Comparison of ENCODE assay signal across 9 mouse cellular contexts in the genomic region with DNA sequence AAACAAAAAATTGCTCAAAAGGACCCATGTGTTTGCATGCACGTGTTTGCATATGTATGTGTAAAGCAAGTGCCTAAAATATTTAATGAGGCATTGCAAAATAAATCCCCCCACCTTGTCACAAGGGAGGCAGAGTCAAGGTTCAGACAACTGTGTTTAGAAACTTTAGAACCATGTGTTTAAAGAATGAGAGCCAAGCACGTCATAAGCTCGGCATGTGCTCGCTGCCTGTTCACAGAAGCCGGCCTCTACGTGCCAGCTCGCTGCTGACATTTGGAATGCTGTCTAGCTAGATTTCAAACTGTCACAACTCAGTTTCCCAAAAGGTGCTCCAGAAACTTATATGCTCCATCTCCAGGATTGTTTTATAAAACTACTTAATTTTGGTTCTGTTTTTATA. TPM values are rescaled to one million over a fixed set of nuclear protein-coding genes. Genes with fewer than 3 reads are reported as not detected.
DNase-seq lines count a peak whose midpoint lies in the region; ATAC-seq and TF ChIP-seq lines count a peak whose summit lies in the region.
"Had no signal": no experiment of that assay in that cellular context is flagged by ENCODE, and none has a peak within 500 bp of the region (broad histone marks: within the 10 kb centered on the region; RNA-seq: fewer than 3 reads in every experiment).

No protein-coding gene starts in this region.

- no peak overlapping the region for H3K9ac ChIP-seq in kidney, embryonic 15.5 days
- H3K9ac ChIP-seq in embryonic facial prominence, embryonic 15.5 days = no peak overlapping the region
- H3K9ac ChIP-seq: liver, embryonic 15.5 days had no signal

- intact Hi-C loops in heart, postnatal 14 days (cut with DNase I) = no loop called here
- intact Hi-C loops in left cerebral cortex, adult 2 months (cut with DNase I) = no loop called here

- no peak overlapping the region for H3K4me3 ChIP-seq in kidney, adult 2 months (ENCODE audit: insufficient read depth, low read depth, low read length)
- no peak overlapping the region for H3K4me3 ChIP-seq in kidney, embryonic 15.5 days (replicated peaks)
- no peak overlapping the region for H3K4me3 ChIP-seq in embryonic facial prominence, embryonic 15.5 days (replicated peaks)
- no peak overlapping the region for H3K4me3 ChIP-seq in left cerebral cortex, adult 2 months
- no peak overlapping the region for H3K4me3 ChIP-seq in midbrain, embryonic 10.5 days
- H3K4me3 ChIP-seq: liver, embryonic 15.5 days had no signal

- DNase-seq in kidney, adult 2 months = peak; percentile 40
- peak; percentile 51 to 60 for DNase-seq in heart, postnatal 14 days
- peak; percentile 59 for DNase-seq in lung, postnatal 14 days
- DNase-seq in left cerebral cortex, adult 2 months (ENCODE audit: extremely low spot score in 1 of 2, low spot score in 2 of 2) = no peak
- no peak for DNase-seq in midbrain, embryonic 10.5 days (ENCODE audit: low spot score)
- DNase-seq in thymus, postnatal 4 days = no peak

- no peak overlapping the region for H3K27ac ChIP-seq in kidney, adult 2 months (ENCODE audit: insufficient read depth, low read depth, low read length)
- H3K27ac ChIP-seq in kidney, embryonic 15.5 days = no peak overlapping the region
- no peak overlapping the region for H3K27ac ChIP-seq in embryonic facial prominence, embryonic 15.5 days (replicated peaks)
- no peak overlapping the region for H3K27ac ChIP-seq in left cerebral cortex, adult 2 months
- no peak overlapping the region for H3K27ac ChIP-seq in midbrain, embryonic 10.5 days (replicated peaks)
- H3K27ac ChIP-seq: liver, embryonic 15.5 days had no signal

- H3K4me2 ChIP-seq in kidney, embryonic 15.5 days = no peak overlapping the region
- H3K4me2 ChIP-seq in embryonic facial prominence, embryonic 15.5 days (replicated peaks) = no peak overlapping the region
- H3K4me2 ChIP-seq: liver, embryonic 15.5 days had no signal

- ATAC-seq in kidney, embryonic 15.5 days (replicated peaks; ENCODE audit: low FRiP score) = no peak
- peak; percentile 54; the same call in 1 of the 2 replicates for ATAC-seq in embryonic facial prominence, embryonic 15.5 days (ENCODE audit: insufficient number of reproducible peaks, low FRiP score, low TSS enrichment, low read depth)

- no peak for TF ChIP-seq CTCF in kidney, adult 2 months (conservative IDR thresholded peaks at IDR 0.05; ENCODE audit: insufficient read depth, insufficient read length, low read depth, low read length)
- no peak for TF ChIP-seq CTCF in left cerebral cortex, adult 2 months (IDR thresholded peaks at IDR 0.05)

- no peaks in the 10 kb centered on the region for H3K36me3 ChIP-seq in kidney, adult 2 months (ENCODE audit: control insufficient read depth, insufficient read depth, low read length)
- H3K36me3 ChIP-seq in kidney, embryonic 15.5 days = no peaks in the 10 kb centered on the region
- H3K36me3 ChIP-seq in embryonic facial prominence, embryonic 15.5 days = no peaks in the 10 kb centered on the region
- H3K36me3 ChIP-seq in midbrain, embryonic 10.5 days = no peaks in the 10 kb centered on the region
- H3K36me3 ChIP-seq: liver, embryonic 15.5 days had no signal

- no peaks in the 10 kb centered on the region for H3K27me3 ChIP-seq in kidney, adult 2 months (replicated peaks; ENCODE audit: control insufficient read depth, insufficient read depth, low read length)
- no peaks in the 10 kb centered on the region for H3K27me3 ChIP-seq in kidney, embryonic 15.5 days
- no peaks in the 10 kb centered on the region for H3K27me3 ChIP-seq in embryonic facial prominence, embryonic 15.5 days
- H3K27me3 ChIP-seq in midbrain, embryonic 10.5 days (ENCODE audit: low read depth, poor library complexity, severe bottlenecking) = no peaks in the 10 kb centered on the region
- H3K27me3 ChIP-seq: liver, embryonic 15.5 days had no signal

- no peaks in the 10 kb centered on the region for H3K4me1 ChIP-seq in kidney, adult 2 months (ENCODE audit: control insufficient read depth, insufficient read depth, low read length)
- no peaks in the 10 kb centered on the region for H3K4me1 ChIP-seq in kidney, embryonic 15.5 days
- H3K4me1 ChIP-seq in embryonic facial prominence, embryonic 15.5 days = no peaks in the 10 kb centered on the region
- no peaks in the 10 kb centered on the region for H3K4me1 ChIP-seq in midbrain, embryonic 10.5 days

- H3K9me3 ChIP-seq in kidney, embryonic 15.5 days (replicated peaks) = no peaks in the 10 kb centered on the region; the same call in 1 of the 2 replicates
- no peaks in the 10 kb centered on the region for H3K9me3 ChIP-seq in embryonic facial prominence, embryonic 15.5 days (replicated peaks)
- H3K9me3 ChIP-seq in midbrain, embryonic 10.5 days (replicated peaks) = peaks cover 4% of the 10 kb centered on the region; the same call in 1 of the 2 replicates
- H3K9me3 ChIP-seq: liver, embryonic 15.5 days had no signal

- no peak for TF ChIP-seq POLR2A in kidney, adult 2 months (IDR thresholded peaks at IDR 0.05; ENCODE audit: low read depth, low read length)

- WGBS in kidney, adult 2 months = 50% methylated on average over 7 of the region's 7 CpGs
- 35% methylated on average over 7 of the region's 7 CpGs for WGBS in kidney, embryonic 15.5 days
- WGBS in embryonic facial prominence, embryonic 15.5 days = 19% methylated on average over 7 of the region's 7 CpGs
- WGBS in midbrain, embryonic 10.5 days = 74% methylated on average over 7 of the region's 7 CpGs

RNA-seq across cellular contexts. Expression of a gene that starts 27.5 kb away (rescaled TPM):
- 14.2 and 21.7 TPM in 2 replicates for polyA plus RNA-seq in kidney, adult 2 months (2012; rRNA removed)
- 80.7 and 87.1 TPM in 2 replicates for polyA plus RNA-seq in kidney, embryonic 15.5 days (2015; fragmentation: Nextera tagmentation; extraction: Ambion mirVana)
- 92.5 and 92.7 TPM in 2 replicates for polyA plus RNA-seq in embryonic facial prominence, embryonic 15.5 days (2015; fragmentation: Nextera tagmentation; extraction: Ambion mirVana)
- 100 to 1,000 TPM; 168 to 175 TPM for total RNA-seq in heart, postnatal 14 days (2021)
- 10 to 100 TPM; 69.0 to 76.3 TPM for total RNA-seq in left cerebral cortex, adult 2 months (2021)
- polyA plus RNA-seq in midbrain, embryonic 10.5 days (2016; fragmentation: Nextera tagmentation; extraction: Ambion mirVana) = 54.6 and 61.5 TPM in 2 replicates

Comparison
In these comparisons a context has a peak if more than half of its experiments do, and no peak if none do; other contexts are left out.
1. DNase-seq: peak in kidney, adult 2 months (single experiment), heart, postnatal 14 days (2 of 2) and lung, postnatal 14 days (single experiment); none in left cerebral cortex, adult 2 months (0 of 2), midbrain, embryonic 10.5 days (single experiment) and thymus, postnatal 4 days (single experiment).